Mouse (Mus musculus) MN1 (cell line): ENCODE measurements around the gene Stradb.
"Not testable (repeated sequence)": the region's sequence is repeated elsewhere in the genome, so short reads cannot be mapped to it uniquely, and the experiment has no call there.

Experiments used
- DNase-seq: peaks from one replicate; pipeline ENCODE4 v3.0.0-alpha.2; 2016; ENCODE audit warnings: low spot score

Stradb gene

GRCm38 (mm10) chr1:58973366-58974221 is at the start of gene Stradb, which contains the start of gene Trak2:
Stradb (plus strand) TSS chr1:58973522.
Trak2 (minus strand) TSS chr1:58973430.
- peak; percentile 96 for DNase-seq

- DNase-seq: no peak
Measured at GRCm38 (mm10) chr1:58926664-58927063, 46.7 kb upstream of the Stradb start.

- no peak for DNase-seq
Measured at GRCm38 (mm10) chr1:58936746-58937605, 36.3 kb upstream of the Stradb start.

- DNase-seq: no peak
Measured at GRCm38 (mm10) chr1:58937606-58938099, 35.7 kb upstream of the Stradb start.

- DNase-seq: no peak
Measured at GRCm38 (mm10) chr1:58945523-58945922, 27.8 kb upstream of the Stradb start.

- no peak for DNase-seq
Measured at GRCm38 (mm10) chr1:58945960-58946670, 27.2 kb upstream of the Stradb start.

GRCm38 (mm10) chr1:58946718-58947117 is 26.6 kb upstream of the Stradb start:
- no peak for DNase-seq

- DNase-seq: no peak
Measured at GRCm38 (mm10) chr1:58949561-58950106, 23.7 kb upstream of the Stradb start.

- no peak for DNase-seq
Measured at GRCm38 (mm10) chr1:58950899-58951648, 22.2 kb upstream of the Stradb start.

- DNase-seq: no peak
Measured at GRCm38 (mm10) chr1:58951841-58952240, 21.5 kb upstream of the Stradb start.

GRCm38 (mm10) chr1:58952526-58952925 is 20.8 kb upstream of the Stradb start:
- DNase-seq: no peak

- DNase-seq: no peak
Measured at GRCm38 (mm10) chr1:58952997-58953396, 20.3 kb upstream of the Stradb start.

- DNase-seq: no peak
Measured at GRCm38 (mm10) chr1:58953686-58954434, 19.5 kb upstream of the Stradb start.

GRCm38 (mm10) chr1:58954578-58955410 is 18.5 kb upstream of the Stradb start:
- no peak for DNase-seq

- no peak for DNase-seq
Measured at GRCm38 (mm10) chr1:58955716-58956115, 17.6 kb upstream of the Stradb start.

- DNase-seq: no peak
Measured at GRCm38 (mm10) chr1:58956229-58956628, 17.1 kb upstream of the Stradb start.

- no peak for DNase-seq
Measured at GRCm38 (mm10) chr1:58957931-58958330, 15.4 kb upstream of the Stradb start.

- not testable (repeated sequence) for DNase-seq
Measured at GRCm38 (mm10) chr1:58958789-58959526, 14.4 kb upstream of the Stradb start.

- DNase-seq: no peak
Measured at GRCm38 (mm10) chr1:58959682-58960081, 13.6 kb upstream of the Stradb start.
